Comparison of ENCODE assay signal across 29 mouse cellular contexts in genomic region chr9:105100807-105101570, GRCm38 (mm10). TPM values are rescaled to one million over a fixed set of nuclear protein-coding genes. Genes with fewer than 3 reads are reported as not detected.
DNase-seq lines count a peak whose midpoint lies in the region; ATAC-seq and TF ChIP-seq lines count a peak whose summit lies in the region.
"Had no signal": no experiment of that assay in that cellular context is flagged by ENCODE, and none has a peak within 500 bp of the region (broad histone marks: within the 10 kb centered on the region; RNA-seq: fewer than 3 reads in every experiment).

No protein-coding gene starts in this region.

- H3K4me1 ChIP-seq in CH12.LX (ENCODE audit: control insufficient read depth in 1 of 2, insufficient read depth in 2 of 2) = no peaks in the 10 kb centered on the region; a peak in 1 of 4 replicates
- no peaks in the 10 kb centered on the region for H3K4me1 ChIP-seq in midbrain, embryonic 16.5 days (ENCODE audit: control insufficient read depth, insufficient read depth, low read length)
- H3K4me1 ChIP-seq in forebrain, postnatal 0 days (ENCODE audit: insufficient read depth) = no peaks in the 10 kb centered on the region
- no peaks in the 10 kb centered on the region for H3K4me1 ChIP-seq in hindbrain, postnatal 0 days (ENCODE audit: insufficient read depth, low read length)
- H3K4me1 ChIP-seq: forebrain, embryonic 12.5 days; megakaryocyte, embryonic 14.5 days had no signal

- no peak overlapping the region for H3K4me3 ChIP-seq in CH12.LX (replicated peaks in 1 of 3; ENCODE audit: low read depth in 2 of 3, low read length in 2 of 3, poor library complexity in 1 of 3)
- no peak overlapping the region for H3K4me3 ChIP-seq in midbrain, embryonic 16.5 days (ENCODE audit: low read depth, low read length)
- H3K4me3 ChIP-seq in forebrain, postnatal 0 days (ENCODE audit: low read depth, low read length) = no peak overlapping the region
- H3K4me3 ChIP-seq in hindbrain, postnatal 0 days (ENCODE audit: low read length) = no peak overlapping the region
- H3K4me3 ChIP-seq: forebrain, embryonic 12.5 days; megakaryocyte, embryonic 14.5 days had no signal

- WGBS in midbrain, embryonic 16.5 days = 63% methylated on average over 15 of the region's 15 CpGs
- 74% methylated on average over 15 of the region's 15 CpGs for WGBS in forebrain, postnatal 0 days
- WGBS in hindbrain, postnatal 0 days = 69% methylated on average over 15 of the region's 15 CpGs

- no peak for TF ChIP-seq CTCF in CH12.LX (conservative IDR thresholded peaks at IDR 0.05 in 1 of 2, IDR thresholded peaks at IDR 0.05 in 1 of 2; ENCODE audit: low read depth in 2 of 2, low read length in 2 of 2)
- TF ChIP-seq CTCF in forebrain, postnatal 0 days (IDR thresholded peaks at IDR 0.05; ENCODE audit: low read depth) = no peak
- TF ChIP-seq CTCF in hindbrain, postnatal 0 days (IDR thresholded peaks at IDR 0.05; ENCODE audit: low read depth) = no peak

- in situ Hi-C loops in CH12.LX (cut with MboI; ENCODE audit: low pct_ligation_motif_present, low pct_unique_long_range_greater_than_20kb, low sequenced_read_pairs) = no loop called here

- no peak for TF ChIP-seq RAD21 in CH12.LX (IDR thresholded peaks at IDR 0.05; ENCODE audit: low read depth, low read length)

- ATAC-seq in inflammation-experienced regulatory T-cells, adult 6 months = peak; percentile 78
- no peak for ATAC-seq in midbrain, embryonic 16.5 days
- no peak for ATAC-seq in forebrain, postnatal 0 days
- no peak for ATAC-seq in hindbrain, postnatal 0 days
- ATAC-seq: Patski had no signal

- H3K4me2 ChIP-seq in CH12.LX (ENCODE audit: insufficient read depth, low read depth, poor library complexity, severe bottlenecking) = no peak overlapping the region; the same call in 1 of the 2 replicates
- no peak overlapping the region for H3K4me2 ChIP-seq in midbrain, embryonic 16.5 days (ENCODE audit: low read length)
- H3K4me2 ChIP-seq in forebrain, postnatal 0 days (ENCODE audit: low read depth) = no peak overlapping the region
- no peak overlapping the region for H3K4me2 ChIP-seq in hindbrain, postnatal 0 days (ENCODE audit: low read depth, low read length)
- H3K4me2 ChIP-seq: forebrain, embryonic 12.5 days had no signal

- peaks cover 4% of the 10 kb centered on the region for H3K27me3 ChIP-seq in CH12.LX (replicated peaks)
- no peaks in the 10 kb centered on the region for H3K27me3 ChIP-seq in midbrain, embryonic 16.5 days (ENCODE audit: control insufficient read depth, insufficient read depth, low read depth, low read length)
- H3K27me3 ChIP-seq in forebrain, postnatal 0 days (ENCODE audit: insufficient read depth, low read length) = no peaks in the 10 kb centered on the region
- no peaks in the 10 kb centered on the region for H3K27me3 ChIP-seq in hindbrain, postnatal 0 days (ENCODE audit: insufficient read depth, low read length)
- H3K27me3 ChIP-seq: forebrain, embryonic 12.5 days; Patski had no signal

- no peaks in the 10 kb centered on the region for H3K9me3 ChIP-seq in CH12.LX (replicated peaks; ENCODE audit: low read length)
- H3K9me3 ChIP-seq in midbrain, embryonic 16.5 days (replicated peaks; ENCODE audit: control insufficient read depth, low read length, poor library complexity, severe bottlenecking) = no peaks in the 10 kb centered on the region
- H3K9me3 ChIP-seq in forebrain, postnatal 0 days (ENCODE audit: low read length) = no peaks in the 10 kb centered on the region
- H3K9me3 ChIP-seq in hindbrain, postnatal 0 days (ENCODE audit: low read length) = no peaks in the 10 kb centered on the region
- H3K9me3 ChIP-seq: forebrain, embryonic 12.5 days; megakaryocyte, embryonic 14.5 days had no signal

- peak; percentile 70 for DNase-seq in CD4-positive helper T cell, adult 2 months (ENCODE audit: low read depth, low spot score)
- DNase-seq in CH12.LX (ENCODE audit: extremely low read depth) = no peak
- DNase-seq in thymus, postnatal 0 days (ENCODE audit: low spot score) = peak; percentile 88
- no peak for DNase-seq in forebrain, postnatal 0 days
- DNase-seq in adrenal gland, postnatal 4 days (ENCODE audit: low spot score in 2 of 2) = no peak
- no peak for DNase-seq in hindbrain, postnatal 0 days (ENCODE audit: low spot score)
- DNase-seq: adrenal gland, postnatal 36 days; cerebellum, adult 2 months; cerebellum, postnatal 36 days; gastrocnemius, postnatal 14 days; kidney, adult 8-10 months; kidney, postnatal 25 days; left cerebral cortex, postnatal 4 days; liver; lung, postnatal 14 days had no signal

- no peak overlapping the region for H3K9ac ChIP-seq in CH12.LX (ENCODE audit: insufficient read depth, low read depth)
- no peak overlapping the region for H3K9ac ChIP-seq in midbrain, embryonic 16.5 days (ENCODE audit: low read depth, low read length)
- no peak overlapping the region for H3K9ac ChIP-seq in forebrain, postnatal 0 days
- H3K9ac ChIP-seq in hindbrain, postnatal 0 days (replicated peaks; ENCODE audit: low read length) = no peak overlapping the region
- H3K9ac ChIP-seq: forebrain, embryonic 12.5 days had no signal

- no peak for TF ChIP-seq POLR2A in CH12.LX (IDR thresholded peaks at IDR 0.05; ENCODE audit: low read depth, low read length)

- H3K27ac ChIP-seq in CH12.LX (ENCODE audit: insufficient read depth, low read depth) = no peak overlapping the region
- H3K27ac ChIP-seq in midbrain, embryonic 16.5 days (ENCODE audit: low read length) = no peak overlapping the region
- no peak overlapping the region for H3K27ac ChIP-seq in forebrain, postnatal 0 days (ENCODE audit: low read depth, low read length)
- no peak overlapping the region for H3K27ac ChIP-seq in hindbrain, postnatal 0 days
- H3K27ac ChIP-seq: forebrain, embryonic 12.5 days had no signal

- H3K36me3 ChIP-seq in CH12.LX (replicated peaks in 1 of 2; ENCODE audit: control insufficient read depth in 1 of 2, insufficient read depth in 1 of 2, low read length in 1 of 2) = no peaks in the 10 kb centered on the region
- no peaks in the 10 kb centered on the region for H3K36me3 ChIP-seq in midbrain, embryonic 16.5 days (ENCODE audit: control insufficient read depth, insufficient read depth, low read length)
- H3K36me3 ChIP-seq in forebrain, postnatal 0 days (ENCODE audit: insufficient read depth) = no peaks in the 10 kb centered on the region
- no peaks in the 10 kb centered on the region for H3K36me3 ChIP-seq in hindbrain, postnatal 0 days (ENCODE audit: insufficient read depth, low read length)
- H3K36me3 ChIP-seq: forebrain, embryonic 12.5 days had no signal

- H3K79me2 ChIP-seq in CH12.LX (replicated peaks; ENCODE audit: control insufficient read depth, extremely low read depth, insufficient read depth, poor library complexity, severe bottlenecking) = no peaks in the 10 kb centered on the region

- dilution Hi-C loops in CH12.LX (cut with MboI; ENCODE audit: extremely low pct_ligation_motif_present, extremely low pct_unique_long_range_greater_than_20kb, low sequenced_read_pairs) = no loop called here

- no peak for TF ChIP-seq EP300 in CH12.LX (IDR thresholded peaks at IDR 0.05; ENCODE audit: low read length)

TF ChIP-seq in CH12.LX, 34 proteins besides CTCF, POLR2A, EP300 and RAD21 (continues in another document):
- TF ChIP-seq ZNF384 (IDR thresholded peaks at IDR 0.05; ENCODE audit: low read depth, low read length) (0 out of 2 replicates have a peak, but pooled peaks have one; percentile 25), IRF4 (IDR thresholded peaks at IDR 0.05; ENCODE audit: low read depth, low read length) (no peak), ZKSCAN1 (IDR thresholded peaks at IDR 0.05; ENCODE audit: borderline replicate concordance, low read depth, low read length) (no peak)

RNA-seq across cellular contexts. Expression of gene Nudt16, which starts 30.6 kb away (rescaled TPM):
- total RNA-seq in CH12.LX (2012; rRNA removed) (13.2 and 18.9 TPM in 2 replicates), CH12.LX (2014; rRNA removed) (18.5 and 22.2 TPM in 2 replicates)
- polyA plus RNA-seq in CH12.LX (2012; ENCODE audit: insufficient read length, low read depth) = 15.4 and 20.6 TPM in 2 replicates
- polyA plus RNA-seq in inflammation-experienced regulatory T-cells, adult 6 months (2017; shearing (Covaris generic)) = 10 to 100 TPM; 29.7 to 36.5 (median 30.3) TPM
- 54.5 and 57.7 TPM in 2 replicates for polyA plus RNA-seq in thymus, postnatal 0 days (2015; fragmentation: Nextera tagmentation; extraction: Ambion mirVana)
- 29.4 and 31.1 TPM in 2 replicates for polyA plus RNA-seq in midbrain, embryonic 16.5 days (2015; fragmentation: Nextera tagmentation; extraction: Ambion mirVana)
- 27.9 and 33.1 TPM in 2 replicates for total RNA-seq in forebrain, postnatal 0 days (2014; rRNA removed)
- 37.8 and 42.1 TPM in 2 replicates for polyA plus RNA-seq in forebrain, postnatal 0 days (2015; fragmentation: Nextera tagmentation; extraction: Ambion mirVana)
- 10 to 100 TPM; 20.5 to 23.2 TPM for total RNA-seq in adrenal gland, postnatal 4 days (2021)
- total RNA-seq in hindbrain, postnatal 0 days (2014; rRNA removed) = 12.4 and 20.2 TPM in 2 replicates
- polyA plus RNA-seq in hindbrain, postnatal 0 days (2015; fragmentation: Nextera tagmentation; extraction: Ambion mirVana) = 29.6 and 30.3 TPM in 2 replicates

RNA-seq across cellular contexts. Expression of gene 1700080E11Rik, which starts 43.9 kb away (rescaled TPM):
- not detected in 2 replicates for total RNA-seq in CH12.LX (2012; rRNA removed)
- total RNA-seq in CH12.LX (2014; rRNA removed) = not detected in 2 replicates
- not detected in 2 replicates for polyA plus RNA-seq in CH12.LX (2012; ENCODE audit: insufficient read length, low read depth)
- polyA plus RNA-seq in inflammation-experienced regulatory T-cells, adult 6 months (2017; shearing (Covaris generic)) = not detected
- polyA plus RNA-seq in thymus, postnatal 0 days (2015; fragmentation: Nextera tagmentation; extraction: Ambion mirVana) = not detected in 2 replicates
- polyA plus RNA-seq in midbrain, embryonic 16.5 days (2015; fragmentation: Nextera tagmentation; extraction: Ambion mirVana) = not detected in 2 replicates
- not detected in 2 replicates for total RNA-seq in forebrain, postnatal 0 days (2014; rRNA removed)
- polyA plus RNA-seq in forebrain, postnatal 0 days (2015; fragmentation: Nextera tagmentation; extraction: Ambion mirVana) = not detected in 2 replicates
- total RNA-seq in adrenal gland, postnatal 4 days (2021) = not detected
- not detected in 2 replicates for total RNA-seq in hindbrain, postnatal 0 days (2014; rRNA removed)
- polyA plus RNA-seq in hindbrain, postnatal 0 days (2015; fragmentation: Nextera tagmentation; extraction: Ambion mirVana) = not detected in 2 replicates
- total RNA-seq: adrenal gland, postnatal 36 days; ES-E14; gastrocnemius, postnatal 14 days; left cerebral cortex, adult 18-20 months; left cerebral cortex, postnatal 4 days had no signal
- polyA plus RNA-seq: cerebellum, adult 2 months; embryonic facial prominence, embryonic 11.5 days; forebrain, embryonic 12.5 days; heart, postnatal 0 days; hindbrain, embryonic 11.5 days; intestine, embryonic 14.5 days; liver, embryonic 16.5 days; neural tube, embryonic 11.5 days; Patski; small intestine, adult 2 months had no signal

RNA-seq across cellular contexts. Expression of gene Mrpl3, which starts 48.0 kb away (rescaled TPM):
- total RNA-seq in CH12.LX (2012; rRNA removed) (106 and 126 TPM in 2 replicates), CH12.LX (2014; rRNA removed) (224 and 236 TPM in 2 replicates)
- 185 and 186 TPM in 2 replicates for polyA plus RNA-seq in CH12.LX (2012; ENCODE audit: insufficient read length, low read depth)
- polyA plus RNA-seq in inflammation-experienced regulatory T-cells, adult 6 months (2017; shearing (Covaris generic)) = 10 to 100 TPM; 25.1 to 28.2 (median 27.8) TPM
- polyA plus RNA-seq in thymus, postnatal 0 days (2015; fragmentation: Nextera tagmentation; extraction: Ambion mirVana) = 141 and 144 TPM in 2 replicates
- 86.6 and 93.4 TPM in 2 replicates for polyA plus RNA-seq in midbrain, embryonic 16.5 days (2015; fragmentation: Nextera tagmentation; extraction: Ambion mirVana)
- total RNA-seq in forebrain, postnatal 0 days (2014; rRNA removed) = 89.8 and 96.7 TPM in 2 replicates
- polyA plus RNA-seq in forebrain, postnatal 0 days (2015; fragmentation: Nextera tagmentation; extraction: Ambion mirVana) = 101 and 107 TPM in 2 replicates
- 100 to 1,000 TPM; 101 to 103 TPM for total RNA-seq in adrenal gland, postnatal 4 days (2021)
- 57.0 and 67.3 TPM in 2 replicates for total RNA-seq in hindbrain, postnatal 0 days (2014; rRNA removed)
- polyA plus RNA-seq in hindbrain, postnatal 0 days (2015; fragmentation: Nextera tagmentation; extraction: Ambion mirVana) = 95.2 and 96.3 TPM in 2 replicates

Comparison
In these comparisons a context has a peak if more than half of its experiments do, and no peak if none do; other contexts are left out.
1. DNase-seq: peak in CD4-positive helper T cell, adult 2 months (single experiment) and thymus, postnatal 0 days (single experiment); none in CH12.LX (single experiment), forebrain, postnatal 0 days (single experiment), adrenal gland, postnatal 4 days (0 of 2) and hindbrain, postnatal 0 days (single experiment).